Mouse (Mus musculus): ENCODE measurements around the gene Sptbn1.

- TF ChIP-seq CTCF (IDR thresholded peaks at IDR 0.05; ENCODE audit: low read depth, low read length) (no peak), POLR2AphosphoS5 (IDR thresholded peaks at IDR 0.05; ENCODE audit: insufficient replicate concordance, low read depth, low read length) (no peak)
Observed at GRCm38 (mm10) chr11:30057299-30057698, 210.7 kb downstream of the Sptbn1 start.

All from G1E (cell line).